Mouse (Mus musculus) kidney, postnatal 36 days (tissue): Measurements from ENCODE around the gene Rnf5.

Experiments used
- DNase-seq, 2 experiments: peaks; one replicate each; pipeline ENCODE4 v3.0.0; 2021 to 2022; ENCODE audit warnings: mixed read lengths in 2 of 2

Rnf5 gene

GRCm38 (mm10) chr17:34603375-34604060 lies at the start of gene Rnf5:
Gene Rnf5, minus strand, starts transcription at chr17:34603690.
- DNase-seq, result peak; percentile 99 to 100

- DNase-seq, result no peak
Observed at GRCm38 (mm10) chr17:34652985-34653384, 49.5 kb upstream of the Rnf5 start.

GRCm38 (mm10) chr17:34652546-34652945 lies 49.1 kb upstream of the Rnf5 start:
- DNase-seq, result no peak

DNA sequence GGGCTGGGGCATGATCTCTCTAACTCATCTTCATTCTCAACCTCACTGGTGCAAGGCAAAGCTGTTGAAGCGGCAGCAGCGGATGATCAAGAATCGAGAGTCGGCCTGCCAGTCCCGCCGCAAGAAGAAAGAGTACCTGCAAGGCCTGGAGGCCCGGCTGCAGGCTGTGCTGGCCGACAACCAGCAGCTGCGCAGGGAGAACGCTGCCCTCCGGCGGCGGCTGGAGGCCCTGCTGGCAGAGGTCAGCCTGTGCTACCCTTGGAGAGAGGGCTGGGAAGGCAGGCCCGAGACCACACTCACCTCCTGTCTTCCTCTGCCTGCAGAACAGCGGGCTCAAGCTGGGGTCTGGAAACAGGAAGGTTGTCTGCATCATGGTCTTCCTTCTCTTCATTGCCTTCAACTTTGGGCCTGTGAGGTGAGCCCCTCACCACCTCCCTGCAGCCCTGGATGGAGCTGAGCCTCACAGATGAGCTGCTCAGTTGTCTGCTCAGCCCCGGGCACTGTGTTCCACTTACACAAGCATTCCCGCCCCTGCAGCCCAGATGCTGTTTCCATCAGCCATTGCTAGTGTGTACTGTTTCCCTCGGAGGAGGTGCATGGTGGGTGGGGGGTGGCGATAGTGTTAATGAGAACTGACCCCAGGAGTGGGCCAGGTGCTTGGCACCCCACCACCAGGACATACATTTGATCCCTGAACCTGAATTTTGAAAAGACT lies 48.2 kb upstream of the Rnf5 start:
- peak; percentile 56 to 84 for DNase-seq

DNA sequence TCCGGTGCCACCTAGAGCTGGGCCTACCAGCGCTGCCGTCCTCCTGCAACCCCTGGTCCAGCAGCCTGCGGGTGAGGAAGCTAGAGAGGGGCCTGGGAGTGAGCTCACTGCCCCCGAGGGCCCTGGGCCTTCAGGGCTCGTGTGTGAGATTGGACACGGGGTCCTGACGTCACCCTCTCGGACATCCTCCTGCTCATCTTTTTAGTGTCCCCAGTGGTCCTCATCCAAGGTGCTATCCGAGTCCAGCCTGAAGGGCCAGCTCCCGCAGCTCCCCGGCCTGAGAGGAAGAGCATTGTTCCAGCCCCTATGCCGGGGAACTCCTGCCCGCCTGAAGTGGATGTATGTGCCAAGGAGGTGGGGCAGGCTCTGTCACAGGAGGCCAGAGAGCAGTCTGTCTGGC lies 47.3 kb upstream of the Rnf5 start:
- no peak for DNase-seq

GRCm38 (mm10) chr17:34649106-34649864 lies 45.8 kb upstream of the Rnf5 start:
- no peak for DNase-seq

DNA sequence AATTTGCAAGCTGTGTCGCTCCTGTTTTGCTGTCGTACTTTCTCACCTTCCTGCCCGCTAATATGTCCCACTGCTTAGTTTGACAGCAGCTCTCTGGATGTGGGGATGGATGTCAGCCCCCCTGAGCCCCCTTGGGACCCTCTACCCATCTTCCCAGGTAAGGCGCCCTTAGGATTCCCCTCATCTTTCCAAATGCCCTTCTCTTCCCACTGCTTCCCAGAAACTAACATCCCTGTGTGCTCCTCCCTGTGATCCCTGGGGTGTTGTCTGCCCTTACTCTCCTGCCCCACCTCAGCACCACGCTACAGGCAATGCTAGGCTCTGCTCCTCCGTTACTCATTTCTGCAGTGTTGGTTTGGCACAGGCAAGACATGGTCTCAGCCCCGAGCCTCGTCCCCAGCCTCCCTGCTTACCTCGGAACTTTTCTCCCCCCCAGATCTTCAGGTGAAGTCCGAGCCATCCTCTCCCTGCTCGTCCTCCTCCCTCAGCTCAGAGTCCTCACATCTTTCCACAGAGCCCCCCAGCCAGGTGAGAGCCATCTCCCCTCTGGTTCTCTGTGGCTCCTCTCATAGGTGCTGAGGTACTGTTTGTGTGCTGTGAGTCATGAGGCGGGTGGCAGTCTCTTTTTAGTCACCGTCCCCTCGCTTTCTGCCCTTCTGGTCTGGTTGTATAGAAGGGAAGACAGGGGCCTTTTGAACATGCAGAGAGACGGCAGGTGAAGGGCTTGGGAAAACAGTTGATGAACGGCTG lies 44.8 kb upstream of the Rnf5 start:
- no peak for DNase-seq

DNA sequence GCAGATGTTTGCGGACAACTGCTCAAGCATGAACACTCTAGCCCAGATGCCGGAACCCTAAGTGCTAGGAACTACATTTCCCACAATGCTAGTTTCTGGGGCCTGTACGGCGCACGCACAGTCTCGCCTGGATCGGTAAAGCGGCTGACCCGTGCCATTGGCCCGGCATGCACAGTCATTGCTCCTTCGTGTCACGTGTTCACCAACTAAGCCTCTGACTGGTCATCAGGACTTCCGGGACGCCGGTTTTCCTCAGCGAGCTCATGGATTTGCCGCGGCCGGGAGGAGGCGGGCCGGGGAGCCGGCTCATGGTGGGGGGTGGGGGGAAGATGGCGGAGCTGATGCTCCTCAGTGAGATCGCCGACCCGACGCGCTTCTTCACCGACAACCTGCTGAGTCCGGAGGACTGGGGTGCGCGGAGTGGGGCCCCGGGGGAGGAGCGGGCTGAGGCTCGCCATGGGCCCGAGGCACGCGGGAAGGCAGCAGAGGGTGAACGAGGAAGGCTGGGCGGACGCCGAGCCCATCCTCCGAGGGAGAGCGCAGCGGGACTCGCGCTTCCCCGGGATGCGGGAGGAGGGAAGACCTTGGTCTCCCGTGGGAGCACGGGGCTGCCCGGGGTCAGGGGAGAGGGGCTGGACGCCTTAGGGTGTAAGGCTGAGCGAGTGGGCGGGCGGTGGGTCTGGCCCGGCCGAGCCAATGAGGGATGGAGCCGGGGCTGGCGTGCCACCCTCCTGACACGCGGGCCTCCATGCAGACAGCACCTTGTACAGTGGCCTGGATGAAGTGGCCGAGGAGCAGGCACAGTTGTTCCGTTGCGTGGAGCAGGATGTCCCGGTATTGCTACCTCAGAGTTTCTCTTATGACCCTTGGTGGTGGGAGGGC lies 43.7 kb upstream of the Rnf5 start, which contains the start of gene Atf6b:
Gene Atf6b (plus strand): TSS at position 241 of the 882 bp plus-strand sequence.
- DNase-seq, result peak; percentile 96 to 99

- no peak for DNase-seq
Observed at GRCm38 (mm10) chr17:34645831-34646511, 42.5 kb upstream of the Rnf5 start.

DNA sequence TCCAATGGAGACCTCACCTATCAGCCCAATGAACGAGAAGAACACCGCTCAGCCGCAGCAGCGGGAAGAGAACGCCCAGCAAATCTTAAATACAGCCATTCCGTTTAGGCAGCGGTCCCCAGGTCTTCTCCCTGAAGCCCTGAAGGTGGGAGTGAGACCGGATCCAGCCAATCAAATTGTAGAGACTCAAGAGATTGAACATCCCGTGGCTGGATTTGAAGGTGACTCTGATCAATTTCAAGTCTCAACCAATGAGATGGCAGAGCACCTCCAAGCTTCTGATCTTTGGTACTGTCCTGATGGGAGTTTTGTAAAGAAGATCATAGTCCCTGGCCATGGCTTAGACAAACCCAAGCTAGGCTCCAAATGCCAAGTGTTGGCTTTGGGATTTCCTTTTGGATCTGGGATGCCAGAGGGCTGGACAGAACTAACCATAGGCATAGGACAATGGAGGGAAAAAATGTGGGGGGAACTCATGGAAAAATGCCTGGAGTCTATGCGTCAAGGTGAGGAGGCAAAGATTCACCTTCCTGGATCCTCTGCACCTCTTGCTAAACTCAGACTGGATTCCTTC lies 41.9 kb upstream of the Rnf5 start:
- DNase-seq, result no peak

- peak; percentile 97 to 98 for DNase-seq
Observed at GRCm38 (mm10) chr17:34644608-34645007, 41.1 kb upstream of the Rnf5 start, which contains the start of gene Fkbpl. Gene Fkbpl, plus strand, starts transcription at chr17:34644764.

DNA sequence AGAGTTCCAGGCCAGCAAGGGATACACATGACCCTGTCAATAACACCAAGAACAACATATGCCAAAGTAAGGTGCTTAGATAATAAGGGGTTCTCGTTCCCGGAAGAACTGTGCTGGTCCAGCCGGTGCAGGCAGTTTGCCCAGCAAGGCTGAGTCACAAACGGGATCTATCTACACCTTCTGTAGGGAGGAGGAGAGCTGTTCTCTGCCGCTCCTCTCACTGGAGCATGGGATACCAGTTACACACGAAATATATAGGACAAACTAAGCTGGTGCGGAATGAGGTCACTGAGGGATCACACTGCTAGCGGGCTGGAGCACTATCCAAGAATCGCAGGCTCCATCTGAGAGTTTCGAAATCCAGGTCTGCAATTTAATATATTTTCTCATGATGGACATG lies 40.5 kb upstream of the Rnf5 start:
- no peak for DNase-seq

GRCm38 (mm10) chr17:34643379-34643778 lies 39.9 kb upstream of the Rnf5 start:
- no peak for DNase-seq

DNA sequence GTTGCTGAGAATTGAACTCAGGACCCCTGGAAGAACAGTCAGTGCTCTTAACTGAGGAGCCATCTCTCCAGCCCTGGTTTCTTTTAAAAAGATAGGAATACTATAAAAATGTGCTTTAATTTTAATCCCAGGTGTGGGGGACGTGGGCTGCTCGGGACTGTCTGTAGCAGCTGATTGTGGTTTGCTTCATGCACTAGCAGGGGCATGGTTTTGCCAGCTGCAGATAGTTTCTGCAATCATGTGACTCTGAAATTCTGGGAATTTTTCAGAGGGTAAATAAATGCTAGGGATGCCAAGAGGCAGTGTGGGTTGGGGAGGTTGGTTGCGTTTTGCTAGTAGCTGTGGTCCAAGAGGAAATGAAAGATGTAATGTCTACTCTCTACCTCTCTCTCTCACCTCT lies 38.5 kb upstream of the Rnf5 start:
- DNase-seq, result no peak

- peak; percentile 53 to 54 for DNase-seq
Observed at GRCm38 (mm10) chr17:34640778-34641601, 37.5 kb upstream of the Rnf5 start.

DNA sequence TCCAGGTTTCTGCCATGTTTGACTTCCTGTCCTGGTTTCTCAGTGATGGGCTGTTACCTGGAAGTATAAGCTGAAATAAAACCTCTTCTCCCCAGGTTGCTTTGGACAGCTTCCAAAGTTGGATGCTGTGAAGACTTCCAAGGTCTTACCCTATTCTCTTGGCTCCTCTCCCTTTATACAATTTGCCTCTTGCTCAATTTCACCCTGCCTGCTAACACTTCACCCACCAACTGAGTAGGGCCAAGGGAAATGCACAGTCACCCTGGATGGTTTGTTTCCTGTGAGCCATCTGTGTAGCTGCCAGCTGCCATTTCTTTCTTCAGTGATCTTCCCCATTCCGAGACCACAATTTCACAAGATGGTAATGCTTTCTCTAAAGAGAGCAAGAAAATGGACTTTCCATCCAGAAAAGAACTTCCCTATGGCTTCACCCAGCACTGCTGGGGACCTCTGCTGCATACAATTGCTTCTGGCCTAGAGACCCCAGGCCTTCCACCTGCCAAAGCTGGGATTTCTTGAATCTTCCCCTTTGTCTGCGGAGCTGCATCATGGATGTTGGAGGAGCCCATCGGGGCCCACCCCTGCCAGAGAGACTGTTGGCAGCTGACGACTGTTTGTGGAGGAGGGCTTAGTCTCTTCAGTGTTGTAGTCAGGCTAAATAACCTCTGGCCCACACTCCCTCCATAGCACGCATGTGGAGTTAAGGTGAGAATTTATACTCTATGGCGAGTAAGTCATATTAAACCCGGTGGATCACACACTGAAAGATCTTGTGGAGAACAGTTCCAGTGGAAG lies 36.2 kb upstream of the Rnf5 start:
- no peak for DNase-seq

DNA sequence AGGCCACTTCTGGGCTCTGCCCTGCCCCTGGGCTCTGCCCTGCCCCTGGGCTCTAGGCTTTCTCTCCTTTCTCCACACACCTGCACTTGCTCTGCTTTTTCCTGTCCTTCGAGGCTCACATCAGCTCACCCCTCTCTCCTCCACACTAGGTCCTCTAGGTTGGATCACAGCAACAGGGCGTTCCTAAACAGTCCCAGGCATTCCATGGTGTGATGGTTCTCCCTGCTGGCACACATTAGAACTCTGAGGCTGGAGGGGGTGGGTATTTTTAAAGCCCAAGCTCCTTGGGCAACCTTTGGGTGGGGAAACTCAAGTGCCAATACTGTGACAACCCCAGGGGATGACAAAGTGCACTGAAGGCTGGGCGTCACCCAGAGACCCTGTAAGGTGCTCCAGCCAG lies 34.0 kb upstream of the Rnf5 start:
- DNase-seq, result no peak

DNA sequence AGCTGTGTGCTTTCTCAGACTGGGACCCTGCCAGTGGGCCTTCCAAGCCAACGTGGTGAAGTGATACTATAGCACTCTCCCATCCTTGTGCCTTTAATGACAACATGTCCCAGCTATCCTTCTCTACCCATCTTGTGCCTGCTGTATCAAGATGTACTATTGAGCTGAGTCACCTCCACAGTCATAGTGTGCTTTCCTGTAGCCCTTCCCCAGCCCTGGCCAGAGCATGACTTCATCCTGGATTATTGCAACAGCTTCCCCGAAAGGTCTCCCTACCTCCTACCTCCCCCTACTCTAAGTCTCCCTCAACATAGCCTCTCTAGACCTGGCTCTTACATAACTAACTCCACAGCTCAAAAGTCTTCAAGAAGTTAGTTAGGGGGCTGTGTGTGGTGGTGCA lies 32.2 kb upstream of the Rnf5 start:
- DNase-seq, result no peak

- peak; percentile 88 to 90 for DNase-seq
Observed at GRCm38 (mm10) chr17:34632261-34632691, 28.8 kb upstream of the Rnf5 start.
